Comparison of ENCODE assay signal across 14 mouse cellular contexts in the genomic region with DNA sequence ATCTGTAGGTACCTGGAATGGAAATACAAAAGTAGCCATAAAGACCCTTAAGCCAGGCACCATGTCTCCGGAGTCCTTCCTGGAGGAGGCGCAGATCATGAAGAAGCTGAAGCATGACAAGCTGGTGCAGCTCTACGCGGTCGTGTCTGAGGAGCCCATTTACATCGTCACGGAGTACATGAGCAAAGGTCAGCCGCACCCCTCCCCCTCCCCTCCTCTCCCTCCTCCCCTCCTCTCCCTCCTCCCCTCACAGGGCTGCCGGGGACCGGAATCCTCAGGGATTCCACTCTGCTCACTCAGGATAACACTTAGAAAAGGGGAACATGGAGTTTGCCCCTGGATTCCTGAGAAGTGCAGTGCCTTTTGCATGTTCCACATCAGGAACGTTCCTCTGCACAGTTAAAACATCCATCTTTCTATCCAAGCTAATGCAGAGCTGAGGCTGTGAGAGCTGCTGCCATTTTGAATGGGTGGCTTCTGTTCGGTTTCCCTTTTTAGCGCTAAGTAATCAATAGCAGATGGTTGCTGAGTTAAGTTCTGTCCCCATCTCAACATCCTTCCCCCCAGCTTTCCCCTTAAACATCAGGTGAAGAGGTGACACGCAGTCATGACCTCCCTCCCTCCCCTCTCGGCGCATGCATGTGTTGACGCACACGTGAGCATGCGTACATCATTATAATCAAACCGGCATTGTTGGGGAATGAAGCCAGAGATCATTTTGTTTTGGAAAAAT.
DNase-seq lines count a peak whose midpoint lies in the region; ATAC-seq and TF ChIP-seq lines count a peak whose summit lies in the region.
"Had no signal": no experiment of that assay in that cellular context is flagged by ENCODE, and none has a peak within 500 bp of the region (broad histone marks: within the 10 kb centered on the region; RNA-seq: fewer than 3 reads in every experiment).

No protein-coding gene starts in this region.

- no peak for TF ChIP-seq CTCF in hindbrain, postnatal 0 days (IDR thresholded peaks at IDR 0.05; ENCODE audit: low read depth)
- no peak for TF ChIP-seq CTCF in forebrain, postnatal 0 days (IDR thresholded peaks at IDR 0.05; ENCODE audit: low read depth)

- peaks cover 45% of the 10 kb centered on the region for H3K4me1 ChIP-seq in hindbrain, embryonic 10.5 days (replicated peaks)
- H3K4me1 ChIP-seq in hindbrain, postnatal 0 days (ENCODE audit: insufficient read depth, low read length), result peaks cover 24% of the 10 kb centered on the region
- H3K4me1 ChIP-seq in forebrain, postnatal 0 days (ENCODE audit: insufficient read depth), result peaks cover 4% of the 10 kb centered on the region; the same call in 1 of the 2 replicates
- H3K4me1 ChIP-seq in limb, embryonic 11.5 days (ENCODE audit: control insufficient read depth, insufficient read depth, low read length), result peaks cover 32% of the 10 kb centered on the region

- H3K9ac ChIP-seq in hindbrain, postnatal 0 days (replicated peaks; ENCODE audit: low read length), result no peak overlapping the region
- H3K9ac ChIP-seq in forebrain, postnatal 0 days, result no peak overlapping the region
- H3K9ac ChIP-seq in limb, embryonic 11.5 days (ENCODE audit: low read length), result no peak overlapping the region
- H3K9ac ChIP-seq: liver, postnatal 0 days had no signal

- no peak for ATAC-seq in hindbrain, postnatal 0 days
- no peak for ATAC-seq in forebrain, postnatal 0 days
- ATAC-seq in limb, embryonic 11.5 days (ENCODE audit: insufficient number of reproducible peaks, low FRiP score, low TSS enrichment, low read depth), result no peak
- ATAC-seq in megakaryocyte-erythroid progenitor cell, adult 5-6 weeks (replicated peaks; ENCODE audit: low FRiP score, low TSS enrichment, poor library complexity, severe bottlenecking), result no peak
- ATAC-seq: liver, postnatal 0 days had no signal

- DNase-seq in hindbrain, embryonic 10.5 days (ENCODE audit: low spot score), result peak; percentile 49
- DNase-seq in hindbrain, postnatal 0 days (ENCODE audit: low spot score), result no peak
- DNase-seq in embryo, embryonic 10 days (ENCODE audit: low spot score), result peak; percentile 58
- no peak for DNase-seq in forebrain, postnatal 0 days
- DNase-seq in limb, embryonic 11.5 days (ENCODE audit: low spot score), result peak; percentile 60
- DNase-seq in gastrocnemius, adult 18-20 months (ENCODE audit: low spot score), result no peak
- no peak for DNase-seq in left cerebral cortex, postnatal 14 days (ENCODE audit: low spot score in 2 of 2)
- DNase-seq: B cell, adult 2 months; cerebellum, adult 9-10 months; heart, adult 11 months; heart, postnatal 4 days; liver, postnatal 0 days had no signal

- peak overlapping the region; percentile 74 for H3K27ac ChIP-seq in hindbrain, embryonic 10.5 days
- no peak overlapping the region for H3K27ac ChIP-seq in hindbrain, postnatal 0 days
- H3K27ac ChIP-seq in forebrain, postnatal 0 days (ENCODE audit: low read depth, low read length), result peak overlapping the region; percentile 50
- no peak overlapping the region for H3K27ac ChIP-seq in limb, embryonic 11.5 days (replicated peaks; ENCODE audit: low read depth, low read length)
- H3K27ac ChIP-seq: midbrain, embryonic 10.5 days had no signal

- H3K9me3 ChIP-seq in hindbrain, embryonic 10.5 days, result no peaks in the 10 kb centered on the region
- no peaks in the 10 kb centered on the region for H3K9me3 ChIP-seq in hindbrain, postnatal 0 days (ENCODE audit: low read length)
- H3K9me3 ChIP-seq in forebrain, postnatal 0 days (ENCODE audit: low read length), result no peaks in the 10 kb centered on the region
- no peaks in the 10 kb centered on the region for H3K9me3 ChIP-seq in limb, embryonic 11.5 days (ENCODE audit: control insufficient read depth, low read length)
- H3K9me3 ChIP-seq: midbrain, embryonic 10.5 days had no signal

- intact Hi-C loops in left cerebral cortex, postnatal 14 days (cut with DNase I), result no loop called here

- WGBS in hindbrain, embryonic 10.5 days, result 50% methylated on average over 20 of the region's 20 CpGs
- 56% methylated on average over 19 of the region's 20 CpGs for WGBS in hindbrain, postnatal 0 days
- WGBS in forebrain, postnatal 0 days, result 68% methylated on average over 20 of the region's 20 CpGs
- 25% methylated on average over 20 of the region's 20 CpGs for WGBS in limb, embryonic 11.5 days

- H3K4me3 ChIP-seq in hindbrain, embryonic 10.5 days, result no peak overlapping the region
- no peak overlapping the region for H3K4me3 ChIP-seq in hindbrain, postnatal 0 days (ENCODE audit: low read length)
- H3K4me3 ChIP-seq in forebrain, postnatal 0 days (ENCODE audit: low read depth, low read length), result no peak overlapping the region
- H3K4me3 ChIP-seq in limb, embryonic 11.5 days (ENCODE audit: low read depth, low read length), result no peak overlapping the region; the same call in 1 of the 2 replicates
- H3K4me3 ChIP-seq: midbrain, embryonic 10.5 days had no signal

- H3K4me2 ChIP-seq in hindbrain, postnatal 0 days (ENCODE audit: low read depth, low read length), result no peak overlapping the region
- no peak overlapping the region for H3K4me2 ChIP-seq in forebrain, postnatal 0 days (ENCODE audit: low read depth)
- peak overlapping the region; percentile 35 for H3K4me2 ChIP-seq in limb, embryonic 11.5 days (ENCODE audit: low read depth, severe bottlenecking)

- H3K36me3 ChIP-seq in hindbrain, embryonic 10.5 days, result peaks cover 65% of the 10 kb centered on the region
- peaks cover 9% of the 10 kb centered on the region; the same call in 1 of the 2 replicates for H3K36me3 ChIP-seq in hindbrain, postnatal 0 days (ENCODE audit: insufficient read depth, low read length)
- peaks cover 44% of the 10 kb centered on the region for H3K36me3 ChIP-seq in forebrain, postnatal 0 days (ENCODE audit: insufficient read depth)
- H3K36me3 ChIP-seq in limb, embryonic 11.5 days (ENCODE audit: control insufficient read depth, insufficient read depth, low read length), result no peaks in the 10 kb centered on the region

- H3K27me3 ChIP-seq in hindbrain, embryonic 10.5 days (ENCODE audit: insufficient read depth, poor library complexity, severe bottlenecking), result no peaks in the 10 kb centered on the region
- no peaks in the 10 kb centered on the region for H3K27me3 ChIP-seq in hindbrain, postnatal 0 days (ENCODE audit: insufficient read depth, low read length)
- H3K27me3 ChIP-seq in forebrain, postnatal 0 days (ENCODE audit: insufficient read depth, low read length), result no peaks in the 10 kb centered on the region
- no peaks in the 10 kb centered on the region for H3K27me3 ChIP-seq in limb, embryonic 11.5 days (ENCODE audit: control insufficient read depth, insufficient read depth, low read length)

Comparison
In these comparisons a context has a peak if more than half of its experiments do, and no peak if none do; other contexts are left out.
1. DNase-seq: peak in hindbrain, embryonic 10.5 days (single experiment), embryo, embryonic 10 days (single experiment) and limb, embryonic 11.5 days (single experiment); none in hindbrain, postnatal 0 days (single experiment), forebrain, postnatal 0 days (single experiment), gastrocnemius, adult 18-20 months (single experiment) and left cerebral cortex, postnatal 14 days (0 of 2).
2. H3K27ac ChIP-seq: peak in hindbrain, embryonic 10.5 days (single experiment) and forebrain, postnatal 0 days (single experiment); none in hindbrain, postnatal 0 days (single experiment) and limb, embryonic 11.5 days (single experiment).